Comparison of ENCODE assay signal across 17 mouse cellular contexts in the genomic region with DNA sequence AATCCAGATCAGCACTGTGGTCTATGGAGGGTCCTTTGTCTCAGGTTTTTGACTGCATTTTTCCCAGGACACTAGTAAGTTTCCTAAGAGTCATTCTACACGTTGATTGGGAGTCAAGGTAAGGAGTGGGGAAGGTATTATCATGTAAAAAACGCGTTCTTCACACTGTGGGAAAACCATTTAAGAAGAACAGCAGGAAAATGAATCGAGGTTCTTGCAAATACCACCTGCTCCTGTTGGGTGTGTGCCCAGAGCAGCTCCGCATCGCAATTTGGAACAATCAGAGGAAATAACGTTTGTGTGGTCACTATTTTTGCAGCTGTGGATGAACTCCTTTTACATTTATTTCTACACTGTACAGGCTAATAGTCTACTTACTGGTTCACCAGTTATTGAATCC.
DNase-seq lines count a peak whose midpoint lies in the region; ATAC-seq lines count a peak whose summit lies in the region.
"Had no signal": no experiment of that assay in that cellular context is flagged by ENCODE, and none has a peak within 500 bp of the region (broad histone marks: within the 10 kb centered on the region; RNA-seq: fewer than 3 reads in every experiment).

No protein-coding gene starts in this region.

- H3K4me2 ChIP-seq in heart, embryonic 11.5 days = no peak overlapping the region
- H3K4me2 ChIP-seq in forebrain, embryonic 15.5 days (replicated peaks) = no peak overlapping the region
- H3K4me2 ChIP-seq: embryonic facial prominence, embryonic 13.5 days; forebrain, embryonic 13.5 days; hindbrain, embryonic 13.5 days; midbrain, embryonic 15.5 days; neural tube, embryonic 12.5 days had no signal

- no peaks in the 10 kb centered on the region for H3K36me3 ChIP-seq in heart, embryonic 11.5 days (ENCODE audit: control insufficient read depth, insufficient read depth, low read length)
- no peaks in the 10 kb centered on the region for H3K36me3 ChIP-seq in forebrain, embryonic 15.5 days
- H3K36me3 ChIP-seq: embryonic facial prominence, embryonic 13.5 days; hindbrain, embryonic 13.5 days; midbrain, embryonic 15.5 days; neural tube, embryonic 12.5 days had no signal

- 78% methylated on average over 7 of the region's 7 CpGs for whole genome bisulfite sequencing in heart, embryonic 11.5 days (ENCODE audit: insufficient replicate concordance)
- 24% methylated on average over 7 of the region's 7 CpGs for WGBS in forebrain, embryonic 15.5 days

- DNase-seq in heart, adult 18-20 months = peak; percentile 45 to 78
- DNase-seq in lung, postnatal 10 days = peak; percentile 54
- DNase-seq in lung, postnatal 36 days = no peak
- DNase-seq in gastrocnemius, postnatal 14 days = peak; percentile 67
- DNase-seq in heart, postnatal 25 days (ENCODE audit: low spot score) = peak; percentile 38
- DNase-seq in spleen, postnatal 10 days (ENCODE audit: low spot score in 2 of 2) = no peak
- DNase-seq: kidney, adult 2 months; thymus, postnatal 36 days had no signal

- no peak overlapping the region for H3K4me3 ChIP-seq in heart, embryonic 11.5 days (ENCODE audit: low read depth, low read length)
- H3K4me3 ChIP-seq in forebrain, embryonic 15.5 days = no peak overlapping the region
- H3K4me3 ChIP-seq: embryonic facial prominence, embryonic 13.5 days; forebrain, embryonic 13.5 days; hindbrain, embryonic 13.5 days; midbrain, embryonic 15.5 days; neural tube, embryonic 12.5 days had no signal

- no peak for ATAC-seq in heart, embryonic 11.5 days (replicated peaks; ENCODE audit: insufficient number of reproducible peaks, low FRiP score, low TSS enrichment)
- no peak for ATAC-seq in forebrain, embryonic 15.5 days (replicated peaks)
- ATAC-seq: forebrain, embryonic 13.5 days; midbrain, embryonic 15.5 days had no signal

- H3K9me3 ChIP-seq in heart, embryonic 11.5 days (replicated peaks; ENCODE audit: control insufficient read depth, low read length) = no peaks in the 10 kb centered on the region
- H3K9me3 ChIP-seq in forebrain, embryonic 15.5 days = no peaks in the 10 kb centered on the region
- H3K9me3 ChIP-seq: embryonic facial prominence, embryonic 13.5 days; forebrain, embryonic 13.5 days; midbrain, embryonic 15.5 days; neural tube, embryonic 12.5 days had no signal

- H3K27me3 ChIP-seq in heart, embryonic 11.5 days (ENCODE audit: control insufficient read depth, insufficient read depth, low read length) = no peaks in the 10 kb centered on the region
- H3K27me3 ChIP-seq in forebrain, embryonic 15.5 days = no peaks in the 10 kb centered on the region
- H3K27me3 ChIP-seq: embryonic facial prominence, embryonic 13.5 days; forebrain, embryonic 13.5 days; hindbrain, embryonic 13.5 days; midbrain, embryonic 15.5 days; neural tube, embryonic 12.5 days had no signal

- intact Hi-C loops in gastrocnemius, postnatal 14 days (cut with DNase I; ENCODE audit: low total_unique reads) = no loop called here
- intact Hi-C loops in heart, postnatal 25 days (cut with DNase I) = no loop called here

- no peak overlapping the region for H3K27ac ChIP-seq in heart, embryonic 11.5 days (ENCODE audit: low read depth, low read length)
- H3K27ac ChIP-seq in forebrain, embryonic 15.5 days (replicated peaks) = no peak overlapping the region
- H3K27ac ChIP-seq: embryonic facial prominence, embryonic 13.5 days; forebrain, embryonic 13.5 days; hindbrain, embryonic 13.5 days; macrophage; midbrain, embryonic 15.5 days; neural tube, embryonic 12.5 days; stomach, postnatal 0 days had no signal

- H3K9ac ChIP-seq in heart, embryonic 11.5 days (ENCODE audit: low read depth, low read length) = no peak overlapping the region
- no peak overlapping the region for H3K9ac ChIP-seq in forebrain, embryonic 15.5 days (replicated peaks)
- H3K9ac ChIP-seq: embryonic facial prominence, embryonic 13.5 days; forebrain, embryonic 13.5 days; hindbrain, embryonic 13.5 days; midbrain, embryonic 15.5 days; neural tube, embryonic 12.5 days had no signal

- peaks cover 15% of the 10 kb centered on the region for H3K4me1 ChIP-seq in heart, embryonic 11.5 days (ENCODE audit: control insufficient read depth, insufficient read depth, low read length)
- H3K4me1 ChIP-seq in forebrain, embryonic 15.5 days = peaks cover 4% of the 10 kb centered on the region; the same call in 1 of the 2 replicates
- H3K4me1 ChIP-seq: forebrain, embryonic 13.5 days; midbrain, embryonic 15.5 days; neural tube, embryonic 12.5 days had no signal

Comparison
In these comparisons a context has a peak if more than half of its experiments do, and no peak if none do; other contexts are left out.
1. DNase-seq: peak in heart, adult 18-20 months (2 of 2), lung, postnatal 10 days (single experiment), gastrocnemius, postnatal 14 days (single experiment) and heart, postnatal 25 days (single experiment); none in lung, postnatal 36 days (single experiment) and spleen, postnatal 10 days (0 of 2).